Comparison of ENCODE assay signal across 8 mouse cellular contexts in the genomic region with DNA sequence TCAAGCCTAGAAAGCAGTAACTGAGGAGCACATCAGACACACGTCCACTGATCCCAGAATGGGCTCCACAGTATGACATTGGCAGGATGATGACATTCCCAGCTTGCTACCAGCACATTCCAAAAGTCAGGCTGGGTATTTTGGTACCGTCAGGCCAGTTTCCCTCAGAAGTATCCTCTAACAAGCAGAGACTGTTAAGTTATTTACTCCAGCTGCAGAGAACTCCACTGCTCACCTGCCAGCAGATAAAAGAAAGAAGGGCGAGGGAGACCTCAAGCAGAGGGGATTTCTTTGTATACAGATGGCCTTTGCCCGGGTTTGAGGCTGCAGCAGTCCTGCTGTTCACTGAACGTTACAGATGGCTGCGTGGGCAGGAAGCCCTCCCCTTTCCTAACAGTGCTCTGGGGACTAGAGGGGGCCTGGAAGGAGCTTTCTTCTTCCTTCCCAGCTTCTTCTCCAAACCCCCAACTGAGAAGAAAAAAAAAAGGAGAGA.
DNase-seq lines count a peak whose midpoint lies in the region; ATAC-seq and TF ChIP-seq lines count a peak whose summit lies in the region.

No protein-coding gene starts in this region.

- H3K4me2 ChIP-seq in kidney, postnatal 0 days (ENCODE audit: low read length) = peak overlapping the region; percentile 5
- H3K4me2 ChIP-seq in heart, embryonic 11.5 days = peak overlapping the region; percentile 45; the same call in 1 of the 2 replicates

- no peak overlapping the region for H3K9ac ChIP-seq in kidney, postnatal 0 days (ENCODE audit: low read depth, low read length)
- no peak overlapping the region for H3K9ac ChIP-seq in heart, embryonic 11.5 days (ENCODE audit: low read depth, low read length)

- peak; percentile 37 for DNase-seq in kidney, postnatal 0 days (ENCODE audit: low spot score)
- no peak for DNase-seq in kidney, adult 9 months
- DNase-seq in embryo, embryonic 9.5 days (ENCODE audit: extremely low spot score) = peak; percentile 44
- peak; percentile 6 for DNase-seq in lung, postnatal 14 days
- no peak for DNase-seq in testis, postnatal 14 days (ENCODE audit: low spot score)
- DNase-seq in frontal cortex, postnatal 25 days (ENCODE audit: low spot score in 2 of 2) = no peak
- no peak for DNase-seq in c-Kit-positive CD71-positive TER-119-positive erythroid progenitor cells, embryonic 14.5 days (ENCODE audit: low spot score)

- H3K9me3 ChIP-seq in kidney, postnatal 0 days (replicated peaks; ENCODE audit: low read length) = no peaks in the 10 kb centered on the region
- H3K9me3 ChIP-seq in heart, embryonic 11.5 days (replicated peaks; ENCODE audit: control insufficient read depth, low read length) = no peaks in the 10 kb centered on the region

- WGBS in kidney, postnatal 0 days = 5% methylated on average over 6 of the region's 6 CpGs
- 5% methylated on average over 6 of the region's 6 CpGs for WGBS in heart, embryonic 11.5 days (ENCODE audit: insufficient replicate concordance)

- ATAC-seq in kidney, postnatal 0 days (replicated peaks; ENCODE audit: low FRiP score, low read depth) = no peak
- ATAC-seq in heart, embryonic 11.5 days (replicated peaks; ENCODE audit: insufficient number of reproducible peaks, low FRiP score, low TSS enrichment) = no peak

- H3K4me3 ChIP-seq in kidney, postnatal 0 days (replicated peaks; ENCODE audit: low read depth, low read length) = no peak overlapping the region
- no peak overlapping the region for H3K4me3 ChIP-seq in heart, embryonic 11.5 days (ENCODE audit: low read depth, low read length)

- no peaks in the 10 kb centered on the region for H3K4me1 ChIP-seq in kidney, postnatal 0 days (replicated peaks; ENCODE audit: insufficient read depth, low read length)
- peaks cover 5% of the 10 kb centered on the region; the same call in 1 of the 2 replicates for H3K4me1 ChIP-seq in heart, embryonic 11.5 days (ENCODE audit: control insufficient read depth, insufficient read depth, low read length)

- TF ChIP-seq CTCF in kidney, postnatal 0 days (IDR thresholded peaks at IDR 0.05; ENCODE audit: low read depth) = no peak

- no peaks in the 10 kb centered on the region for H3K36me3 ChIP-seq in kidney, postnatal 0 days (ENCODE audit: insufficient read depth, low read length)
- no peaks in the 10 kb centered on the region for H3K36me3 ChIP-seq in heart, embryonic 11.5 days (ENCODE audit: control insufficient read depth, insufficient read depth, low read length)

- no peak overlapping the region for H3K27ac ChIP-seq in kidney, postnatal 0 days
- H3K27ac ChIP-seq in heart, embryonic 11.5 days (ENCODE audit: low read depth, low read length) = peak overlapping the region; percentile 47; the same call in 1 of the 2 replicates

- H3K27me3 ChIP-seq in kidney, postnatal 0 days (ENCODE audit: insufficient read depth, low read length) = no peaks in the 10 kb centered on the region
- H3K27me3 ChIP-seq in heart, embryonic 11.5 days (ENCODE audit: control insufficient read depth, insufficient read depth, low read length) = no peaks in the 10 kb centered on the region

Comparison
In these comparisons a context has a peak if more than half of its experiments do, and no peak if none do; other contexts are left out.
1. DNase-seq: peak in kidney, postnatal 0 days (single experiment), embryo, embryonic 9.5 days (single experiment) and lung, postnatal 14 days (single experiment); none in kidney, adult 9 months (single experiment), testis, postnatal 14 days (single experiment), frontal cortex, postnatal 25 days (0 of 2) and c-Kit-positive CD71-positive TER-119-positive erythroid progenitor cells, embryonic 14.5 days (single experiment).